Mouse (Mus musculus) midbrain, postnatal 0 days (tissue): Measurements from ENCODE around the gene Rnd2. TPM values are rescaled to one million over a fixed set of nuclear protein-coding genes. Genes with fewer than 3 reads are reported as not detected.
"Not testable (repeated sequence)": the region's sequence is repeated elsewhere in the genome, so short reads cannot be mapped to it uniquely, and the experiment has no call there.

Experiments used
- ATAC-seq: fragments of 200-750 bp; cut with Nextera tagmentation; 2 replicates; pipeline ENCODE4 v1.8.0; 2017; ENCODE audit warnings: moderate number of reproducible peaks, mild to moderate bottlenecking, moderate TSS enrichment, moderate library complexity; ENCODE audit not compliant: low FRiP score
- DNase-seq: peaks from one replicate; pipeline ENCODE4 v3.0.0-alpha.2; 2015; ENCODE audit warnings: low spot score
- H3K27ac ChIP-seq: fragments of 300-500 bp; sonication (generic); 2 replicates; pipeline ENCODE4 v1.5.1; 2014; ENCODE audit warnings: low read depth, mild to moderate bottlenecking, low read length, mixed read lengths
- H3K27me3 ChIP-seq: fragments of 300-500 bp; sonication (generic); 2 replicates; pipeline ENCODE4 v1.6.1; 2014; ENCODE audit warnings: low read length, control low read depth, mixed read lengths; ENCODE audit not compliant: insufficient read depth
- H3K36me3 ChIP-seq: fragments of 300-500 bp; sonication (generic); 2 replicates; pipeline ENCODE4 v1.6.1; 2014; ENCODE audit warnings: low read length, control low read depth, mixed read lengths; ENCODE audit not compliant: insufficient read depth
- H3K4me1 ChIP-seq: fragments of 300-500 bp; sonication (generic); 2 replicates; pipeline ENCODE4 v1.6.1; 2014; ENCODE audit warnings: mild to moderate bottlenecking, control low read depth, antibody characterized with exemption, low read length, mixed read lengths; ENCODE audit not compliant: insufficient read depth
- H3K4me2 ChIP-seq: fragments of 300-500 bp; sonication (generic); 2 replicates; pipeline ENCODE4 v1.6.1; 2014; ENCODE audit warnings: low read depth, mild to moderate bottlenecking, low read length, mixed read lengths; ENCODE audit not compliant: poor library complexity, severe bottlenecking
- H3K4me3 ChIP-seq: fragments of 300-500 bp; sonication (generic); 2 replicates; pipeline ENCODE4 v1.5.1; 2014; ENCODE audit warnings: low read depth, mild to moderate bottlenecking, low read length, moderate library complexity
- H3K9ac ChIP-seq: fragments of 300-500 bp; sonication (generic); replicated peaks from 2 replicates; pipeline ENCODE4 v1.6.1; 2014; ENCODE audit warnings: mild to moderate bottlenecking, low read length, moderate library complexity, mixed read lengths; ENCODE audit not compliant: poor library complexity, severe bottlenecking
- H3K9me3 ChIP-seq: fragments of 300-500 bp; sonication (generic); 2 replicates; pipeline ENCODE4 v1.6.1; 2016; ENCODE audit warnings: low read length, control low read depth
- CTCF ChIP-seq: IDR thresholded peaks from 2 replicates; pipeline ENCODE4 v1.5.1; 2016; ENCODE audit warnings: antibody characterized with exemption, mild to moderate bottlenecking
- WGBS: fragments of 180-500 bp; shearing (Covaris S2); extraction: QIAGEN DNeasy Blood & Tissue Kit; methylation state at CpG from one replicate; pipeline ENCODE4 v1.1.7; 2014; 5-methylcytosine and 5-hydroxymethylcytosine counted together
- polyA plus RNA-seq: library from polyadenylated mRNA; unstranded; fragments of >200 nt; fragmentation: Nextera tagmentation; extraction: Ambion mirVana; gene quantifications from 2 replicates; pipeline ENCODE4 v1.2.1, GENCODE M21; 2015
- total RNA-seq: library from RNA; depleted of rRNA; stranded (reverse); fragments of >200 nt; gene quantifications from 2 replicates; pipeline ENCODE4 v1.2.3, GENCODE M21; 2014

The Rnd2 gene
- total and polyA plus RNA-seq, 2 experiments from 2014 or later, result 90.5 to 104 TPM

- H3K4me2 ChIP-seq, result no peak overlapping the region
- peaks cover under 1% of the 10 kb centered on the region for H3K4me1 ChIP-seq
- H3K4me3 ChIP-seq, result no peak overlapping the region
- WGBS, result 92% methylated on average over 9 of the region's 9 CpGs
- H3K27me3 ChIP-seq, result no peaks in the 10 kb centered on the region
- ATAC-seq (no peak), DNase-seq (no peak)
- H3K9me3 ChIP-seq, result no peaks in the 10 kb centered on the region
- H3K36me3 ChIP-seq, result peaks cover 48% of the 10 kb centered on the region
- no peak overlapping the region for H3K9ac ChIP-seq
- no peak for TF ChIP-seq CTCF
- no peak overlapping the region for H3K27ac ChIP-seq
These were observed 33.5 kb upstream of the Rnd2 start for GRCm38 (mm10) chr11:101431327-101431726.

GRCm38 (mm10) chr11:101433396-101433795 is 31.4 kb upstream of the Rnd2 start:
- TF ChIP-seq CTCF, result no peak
- H3K27me3 ChIP-seq, result no peaks in the 10 kb centered on the region
- no peaks in the 10 kb centered on the region for H3K4me1 ChIP-seq
- no peak overlapping the region for H3K4me3 ChIP-seq
- H3K4me2 ChIP-seq, result no peak overlapping the region
- no peaks in the 10 kb centered on the region for H3K9me3 ChIP-seq
- no peak overlapping the region; the same call in 1 of the 2 replicates for H3K27ac ChIP-seq
- peak; percentile 41 for DNase-seq
- no peak overlapping the region for H3K9ac ChIP-seq
- no peak for ATAC-seq
- WGBS, result 92% methylated on average over 13 of the region's 13 CpGs
- peaks cover 48% of the 10 kb centered on the region for H3K36me3 ChIP-seq

GRCm38 (mm10) chr11:101435831-101436230 is 29.0 kb upstream of the Rnd2 start:
- no peak overlapping the region for H3K4me2 ChIP-seq
- ATAC-seq (no peak), DNase-seq (no peak)
- no peak overlapping the region for H3K4me3 ChIP-seq
- H3K4me1 ChIP-seq, result no peaks in the 10 kb centered on the region
- no peaks in the 10 kb centered on the region for H3K27me3 ChIP-seq
- peaks cover 41% of the 10 kb centered on the region for H3K36me3 ChIP-seq
- no peak for TF ChIP-seq CTCF
- H3K9me3 ChIP-seq, result no peaks in the 10 kb centered on the region
- 80% methylated on average over 4 of the region's 4 CpGs for WGBS
- no peak overlapping the region for H3K9ac ChIP-seq
- H3K27ac ChIP-seq, result no peak overlapping the region

- H3K9me3 ChIP-seq, result no peaks in the 10 kb centered on the region
- no peaks in the 10 kb centered on the region for H3K27me3 ChIP-seq
- no peak overlapping the region for H3K9ac ChIP-seq
- H3K36me3 ChIP-seq, result peaks cover 30% of the 10 kb centered on the region
- no peak overlapping the region for H3K4me3 ChIP-seq
- ATAC-seq (no peak), DNase-seq (no peak)
- H3K4me1 ChIP-seq, result no peaks in the 10 kb centered on the region
- H3K4me2 ChIP-seq, result no peak overlapping the region
- H3K27ac ChIP-seq, result no peak overlapping the region
- TF ChIP-seq CTCF, result no peak
- whole genome bisulfite sequencing, result 31% methylated on average over 4 of the region's 4 CpGs
These were observed 27.9 kb upstream of the Rnd2 start for GRCm38 (mm10) chr11:101436916-101437315.

- H3K9ac ChIP-seq, DNase-seq, H3K4me1 ChIP-seq, H3K4me3 ChIP-seq, H3K27me3 ChIP-seq, ATAC-seq, H3K9me3 ChIP-seq, H3K4me2 ChIP-seq, H3K27ac ChIP-seq: not testable (repeated sequence)
- peaks cover 22% of the 10 kb centered on the region for H3K36me3 ChIP-seq
- WGBS, result 54% methylated on average over 3 of the region's 3 CpGs
These were observed 26.8 kb upstream of the Rnd2 start for GRCm38 (mm10) chr11:101438006-101438405.

- Histone ChIP-seq H3K4me2 (peak overlapping the region; percentile 42), H3K4me3 (peak overlapping the region; percentile 16; the same call in 1 of the 2 replicates), H3K36me3 (peaks cover 18% of the 10 kb centered on the region)
- not testable (repeated sequence) for H3K9ac ChIP-seq, H3K27me3 ChIP-seq, ATAC-seq, H3K9me3 ChIP-seq, DNase-seq, H3K27ac ChIP-seq, H3K4me1 ChIP-seq
- WGBS, result 40% methylated on average over 15 of the region's 15 CpGs
These were observed 23.2 kb upstream of the Rnd2 start for GRCm38 (mm10) chr11:101441450-101442126.
